Mouse (Mus musculus) G1E-ER4 (cell line): ENCODE results near the gene Apol7e. TPM values are rescaled to one million over a fixed set of nuclear protein-coding genes. Genes with fewer than 3 reads are reported as not detected.

ENCODE experiments used
- GATA1 ChIP-seq: IDR thresholded peaks from one replicate; pipeline ENCODE4 v1.8.0; 2012; ENCODE audit warnings: low read length, inconsistent platforms
- polyA plus RNA-seq: library from polyadenylated mRNA; stranded (reverse); fragments of >175 nt; gene quantifications from 2 replicates; pipeline ENCODE4 v1.2.3, GENCODE M21; 2012

The Apol7e gene
- polyA plus RNA-seq, 1 experiment, result not detected

GRCm38 (mm10) chr15:77761083-77761482 lies 62.4 kb downstream of the Apol7e start:
- TF ChIP-seq GATA1, result no peak

DNA sequence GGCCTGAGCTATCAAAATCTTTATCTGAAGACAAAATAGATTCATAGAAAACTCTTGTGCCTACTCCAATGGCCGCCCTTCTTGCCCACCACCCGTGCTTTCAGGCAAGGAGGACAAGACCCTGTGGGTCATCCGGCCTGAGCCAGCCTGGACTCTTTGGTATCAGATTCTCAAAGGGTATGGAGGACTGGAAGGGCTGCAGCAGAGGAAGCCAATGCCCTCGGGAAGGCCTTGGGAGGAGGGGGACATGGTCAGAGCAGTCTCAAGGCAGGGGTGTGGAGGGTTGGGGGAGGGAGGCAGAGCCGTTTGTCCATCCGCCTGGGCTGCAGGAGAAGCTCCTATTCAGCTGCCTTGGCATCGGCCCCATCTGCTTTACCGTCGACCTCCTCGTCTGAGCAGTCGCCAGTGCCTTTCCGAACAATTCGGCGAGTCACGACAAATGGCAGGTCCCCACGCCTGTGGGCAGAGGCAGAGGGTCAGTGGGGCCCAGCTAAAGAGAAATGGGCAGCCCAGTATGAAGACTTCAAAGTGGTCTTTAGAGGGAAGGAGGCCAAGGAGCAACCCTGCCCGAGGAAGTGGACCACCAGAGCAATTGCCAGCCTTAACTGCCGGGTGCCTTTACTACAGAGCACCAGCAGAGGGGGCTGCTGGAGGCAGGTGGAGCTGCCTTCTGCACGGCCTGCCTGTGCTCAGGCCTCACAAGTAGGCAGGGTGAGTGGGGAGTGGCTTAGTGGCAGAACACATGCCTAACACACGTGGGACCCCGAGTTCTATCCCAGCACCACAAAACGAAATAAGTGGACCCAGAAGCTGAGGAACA lies 63.1 kb downstream of the Apol7e start:
- no peak for TF ChIP-seq GATA1

DNA sequence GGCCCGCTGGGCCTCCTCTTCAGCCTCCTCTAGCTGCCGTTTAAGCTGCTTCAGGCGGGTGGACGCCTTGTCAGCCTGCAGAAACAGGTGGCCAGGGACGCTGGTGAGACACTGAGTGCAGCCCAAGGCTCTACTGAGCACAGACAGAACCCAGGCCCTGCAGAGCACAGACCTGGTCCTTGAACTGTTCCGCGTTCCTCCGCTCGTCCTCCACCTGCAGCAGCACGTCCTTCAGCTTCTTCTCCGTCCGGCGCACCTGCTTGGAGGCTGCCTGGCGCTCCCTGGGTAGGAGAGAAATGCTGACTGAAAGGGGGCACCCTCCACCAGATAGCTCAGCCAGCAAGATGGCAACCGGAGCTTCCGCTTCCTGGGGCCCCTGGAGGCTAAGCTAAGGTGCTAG lies 64.4 kb downstream of the Apol7e start:
- no peak for TF ChIP-seq GATA1

- no peak for TF ChIP-seq GATA1
Observed at GRCm38 (mm10) chr15:77763702-77764101, 65.0 kb downstream of the Apol7e start.

GRCm38 (mm10) chr15:77764391-77765006 lies 65.8 kb downstream of the Apol7e start:
- TF ChIP-seq GATA1, result no peak

DNA sequence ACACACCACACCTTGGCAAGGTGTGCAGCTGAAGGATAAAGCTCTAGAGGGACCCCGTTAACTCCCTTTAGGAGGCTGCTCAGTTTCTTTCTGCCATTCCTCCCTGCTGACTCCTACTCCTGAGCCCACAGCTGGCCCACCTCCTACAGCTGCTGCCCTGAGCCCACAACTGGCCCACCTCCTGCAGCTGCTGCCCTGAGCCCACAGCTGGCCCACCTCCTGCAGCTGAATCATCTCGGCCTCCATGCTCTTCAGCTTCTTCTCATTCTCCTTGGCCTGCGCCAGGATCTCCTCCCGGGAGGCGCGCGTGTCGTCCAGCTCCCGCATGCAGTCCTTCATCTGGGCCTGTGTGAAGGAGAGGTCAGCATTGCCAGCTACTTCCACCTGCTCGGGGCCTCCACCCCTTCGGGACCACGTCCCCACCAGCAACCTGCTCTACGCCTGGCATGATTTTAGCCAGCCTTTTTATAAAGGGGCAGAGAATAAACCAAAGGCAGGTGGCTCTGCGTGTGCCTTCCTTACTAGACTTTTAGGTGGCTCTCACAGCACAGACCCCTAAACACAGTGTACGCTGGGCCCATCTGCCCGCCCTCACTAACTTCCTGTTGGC lies 66.9 kb downstream of the Apol7e start:
- no peak for TF ChIP-seq GATA1

GRCm38 (mm10) chr15:77766981-77767380 lies 68.3 kb downstream of the Apol7e start:
- no peak for TF ChIP-seq GATA1

Other genes starting within 250 kb of the Apol7e start
- not detected in 2 replicates for gene Apol10a, start 221.8 kb upstream of the Apol7e start, polyA plus RNA-seq
- not detected in 2 replicates for gene Apol11a, start 190.6 kb upstream of the Apol7e start, polyA plus RNA-seq
- gene Apol7c, start 165.5 kb upstream of the Apol7e start, polyA plus RNA-seq, result not detected in 2 replicates
- gene 1700025B11Rik, start 137.0 kb upstream of the Apol7e start, polyA plus RNA-seq, result not detected in 2 replicates
- not detected in 2 replicates for gene Apol10b, start 102.7 kb upstream of the Apol7e start, polyA plus RNA-seq
- not detected in 2 replicates for gene Gm36245, start 99.6 kb upstream of the Apol7e start, polyA plus RNA-seq
- gene Apol11b, start 55.6 kb upstream of the Apol7e start, polyA plus RNA-seq, result not detected in 2 replicates
- not detected in 2 replicates for gene Apol9b, start 30.2 kb downstream of the Apol7e start, polyA plus RNA-seq
- gene Apol8, start 58.1 kb downstream of the Apol7e start, polyA plus RNA-seq, result not detected in 2 replicates
- 158 and 187 TPM in 2 replicates for gene Myh9, start 143.3 kb downstream of the Apol7e start, polyA plus RNA-seq
- 323 and 420 TPM in 2 replicates for gene Txn2, start 230.1 kb downstream of the Apol7e start, polyA plus RNA-seq